8 mouse cellular contexts compared by ENCODE assay signal in genomic region chrX:100774341-100774811, GRCm38 (mm10). TPM values are rescaled to one million over a fixed set of nuclear protein-coding genes. Genes with fewer than 3 reads are reported as not detected.
DNase-seq lines count a peak whose midpoint lies in the region; ATAC-seq and TF ChIP-seq lines count a peak whose summit lies in the region.

No protein-coding gene starts in this region.

- TF ChIP-seq CTCF in heart, adult 2 months (IDR thresholded peaks at IDR 0.05): peak; percentile 72
- peak; percentile 70 for TF ChIP-seq CTCF in lung, embryonic 14.5 days (IDR thresholded peaks at IDR 0.05; ENCODE audit: low read depth)

- H3K4me3 ChIP-seq in heart, adult 2 months: peak overlapping the region; percentile 52
- peak overlapping the region; percentile 44 for H3K4me3 ChIP-seq in lung, embryonic 14.5 days (ENCODE audit: low read depth, low read length)
- peak overlapping the region; percentile 20; the same call in 1 of the 2 replicates for H3K4me3 ChIP-seq in neural tube, embryonic 14.5 days (ENCODE audit: low read depth, low read length)

- peak overlapping the region; percentile 86 for H3K9ac ChIP-seq in heart, adult 2 months (ENCODE audit: low read depth, low read length)
- peak overlapping the region; percentile 63 for H3K9ac ChIP-seq in lung, embryonic 14.5 days
- 0 out of 2 replicates have a peak overlapping the region, but pooled peaks have one; percentile 25 for H3K9ac ChIP-seq in neural tube, embryonic 14.5 days (replicated peaks; ENCODE audit: low read depth, low read length)

- H3K27ac ChIP-seq in heart, adult 2 months: peak overlapping the region; percentile 52; the same call in 1 of the 2 replicates
- H3K27ac ChIP-seq in lung, embryonic 14.5 days (ENCODE audit: low read depth): no peak overlapping the region
- no peak overlapping the region for H3K27ac ChIP-seq in neural tube, embryonic 14.5 days (ENCODE audit: low read depth, low read length)

- no peak for TF ChIP-seq POLR2A in heart, adult 2 months (IDR thresholded peaks at IDR 0.05; ENCODE audit: insufficient read depth, low read depth, low read length)

- peak overlapping the region; percentile 60 for H3K4me2 ChIP-seq in lung, embryonic 14.5 days
- peak overlapping the region; percentile 23; the same call in 1 of the 2 replicates for H3K4me2 ChIP-seq in neural tube, embryonic 14.5 days (ENCODE audit: low read depth, low read length)

- H3K79me2 ChIP-seq in heart, adult 2 months (replicated peaks; ENCODE audit: control insufficient read depth, insufficient read depth, low read length): no peaks in the 10 kb centered on the region

- H3K9me3 ChIP-seq in lung, embryonic 14.5 days (ENCODE audit: low read depth, low read length): no peaks in the 10 kb centered on the region
- no peaks in the 10 kb centered on the region for H3K9me3 ChIP-seq in neural tube, embryonic 14.5 days (ENCODE audit: control insufficient read depth, low read length)

- ATAC-seq in lung, embryonic 14.5 days (ENCODE audit: insufficient read depth): peak; percentile 42
- no peak for ATAC-seq in neural tube, embryonic 14.5 days (ENCODE audit: low read depth)

- no peaks in the 10 kb centered on the region for H3K27me3 ChIP-seq in heart, adult 2 months (ENCODE audit: control insufficient read depth, insufficient read depth, low read length)
- H3K27me3 ChIP-seq in lung, embryonic 14.5 days (ENCODE audit: insufficient read depth, low read length): no peaks in the 10 kb centered on the region
- no peaks in the 10 kb centered on the region for H3K27me3 ChIP-seq in neural tube, embryonic 14.5 days (ENCODE audit: control insufficient read depth, insufficient read depth, low read length)

- no peaks in the 10 kb centered on the region; the same call in none of the 2 replicates for H3K4me1 ChIP-seq in heart, adult 2 months (ENCODE audit: control insufficient read depth, insufficient read depth, low read length)
- no peaks in the 10 kb centered on the region for H3K4me1 ChIP-seq in lung, embryonic 14.5 days (ENCODE audit: insufficient read depth)
- H3K4me1 ChIP-seq in neural tube, embryonic 14.5 days (ENCODE audit: control insufficient read depth, insufficient read depth, low read length): no peaks in the 10 kb centered on the region

- WGBS in heart, adult 2 months: 15% methylated on average over 23 of the region's 23 CpGs
- 8% methylated on average over 23 of the region's 23 CpGs for WGBS in lung, embryonic 14.5 days
- 11% methylated on average over 9 of the region's 23 CpGs for WGBS in neural tube, embryonic 14.5 days

- DNase-seq in 3T3-L1 (ENCODE audit: low read depth, low spot score) (peak; percentile 76), NIH3T3 (ENCODE audit: low read depth) (peak; percentile 82)
- DNase-seq in embryo, embryonic 11 days: peak; percentile 79
- DNase-seq in heart, adult 2 months: peak; percentile 75 to 79
- peak; percentile 81 for DNase-seq in kidney, adult 18-20 months
- peak; percentile 85 for DNase-seq in lung, embryonic 14.5 days
- peak; percentile 44 to 65 for DNase-seq in thymus, postnatal 10 days (ENCODE audit: low spot score in 2 of 2)

- no peak for TF ChIP-seq EP300 in heart, adult 2 months (IDR thresholded peaks at IDR 0.05; ENCODE audit: insufficient read depth, low read depth, low read length)

- H3K36me3 ChIP-seq in heart, adult 2 months (ENCODE audit: control insufficient read depth, insufficient read depth, low read length): no peaks in the 10 kb centered on the region
- no peaks in the 10 kb centered on the region for H3K36me3 ChIP-seq in lung, embryonic 14.5 days (ENCODE audit: insufficient read depth)
- no peaks in the 10 kb centered on the region for H3K36me3 ChIP-seq in neural tube, embryonic 14.5 days (ENCODE audit: control insufficient read depth, insufficient read depth, low read length)

- intact Hi-C loops in heart, adult 2 months (cut with DNase I): no loop called here

RNA-seq across cellular contexts. Expression of gene Dlg3, which starts 6.9 kb away (rescaled TPM):
- total RNA-seq in heart, adult 2 months (2021): 1 to 10 TPM; 2.6 to 2.7 TPM
- 3.0 and 5.8 TPM in 2 replicates for polyA plus RNA-seq in heart, adult 2 months (2012; rRNA removed)
- 4.2 and 4.8 TPM in 2 replicates for polyA plus RNA-seq in lung, embryonic 14.5 days (2014; fragmentation: Nextera tagmentation; extraction: Ambion mirVana)
- polyA plus RNA-seq in neural tube, embryonic 14.5 days (2014; fragmentation: Nextera tagmentation; extraction: Ambion mirVana): 11.9 and 12.9 TPM in 2 replicates

RNA-seq across cellular contexts. Expression of gene Gdpd2, which starts 44.7 kb away (rescaled TPM):
- not detected for total RNA-seq in heart, adult 2 months (2021)
- polyA plus RNA-seq in heart, adult 2 months (2012; rRNA removed): 0.15 and 0.68 TPM in 2 replicates
- 0.20 and 0.30 TPM in 2 replicates for polyA plus RNA-seq in lung, embryonic 14.5 days (2014; fragmentation: Nextera tagmentation; extraction: Ambion mirVana)
- polyA plus RNA-seq in neural tube, embryonic 14.5 days (2014; fragmentation: Nextera tagmentation; extraction: Ambion mirVana): 40.8 and 43.5 TPM in 2 replicates

Comparison
In these comparisons a context has a peak if more than half of its experiments do, and no peak if none do; other contexts are left out.
1. H3K9ac ChIP-seq: peak in every context shown above with its lines; median percentile 86 in heart, adult 2 months; 63 in lung, embryonic 14.5 days; 25 in neural tube, embryonic 14.5 days.
2. RNA of gene Gdpd2, which starts 44.7 kb away (polyA plus RNA-seq): 40.8 to 43.5 TPM in neural tube, embryonic 14.5 days; 0.15 to 0.68 TPM in heart, adult 2 months and 0.20 to 0.30 TPM in lung, embryonic 14.5 days; every median in the first group is over 10 times any median in the second.
3. Peak in every context shown above with its lines, with median percentiles within 50 percentile points of each other: DNase-seq and H3K4me3 ChIP-seq.